Mouse (Mus musculus) layer of hippocampus, postnatal 14 days (tissue): ENCODE data around the gene Rbm8a. TPM values are rescaled to one million over a fixed set of nuclear protein-coding genes. Genes with fewer than 3 reads are reported as not detected.

Experiments used
- DNase-seq, 2 experiments: peaks; one replicate each; pipeline ENCODE4 v3.0.0; 2021 to 2022; ENCODE audit warnings: low spot score in 2 of 2, mixed read lengths in 1 of 2
- long read RNA-seq, 2 experiments: library from polyadenylated mRNA; stranded (forward); transcript quantifications; one replicate each; pipeline ENCODE4 v2.0.0; 2021
- total RNA-seq, 2 experiments: library from RNA; stranded (reverse); gene quantifications; 2 replicates each; pipeline ENCODE4 v1.2.3; 2021

Rbm8a gene
- total RNA-seq = 10 to 100 TPM; 51.9 to 52.5 TPM
- long read RNA-seq, experiment 1, transcript Rbm8a-202 (6 exons, 2,604 nt) = minor isoform, 7 of 39 reads
- long read RNA-seq, experiment 1, transcript Rbm8a-201 (6 exons, 2,608 nt) = major isoform, 12 of 39 reads
- long read RNA-seq, experiment 1, partial matches to known transcripts = 2 of 39 reads
- long read RNA-seq, experiment 1, other reads (novel, unspliced or antisense) = 17 of 39 reads
- long read RNA-seq, experiment 2, transcript Rbm8a-202 (6 exons, 2,604 nt) = minor isoform, 18 of 56 reads
- long read RNA-seq, experiment 2, transcript Rbm8a-201 (6 exons, 2,608 nt) = major isoform, 25 of 56 reads
- long read RNA-seq, experiment 2, partial matches to known transcripts = 2 of 56 reads
- long read RNA-seq, experiment 2, other reads (novel, unspliced or antisense) = 10 of 56 reads

DNA sequence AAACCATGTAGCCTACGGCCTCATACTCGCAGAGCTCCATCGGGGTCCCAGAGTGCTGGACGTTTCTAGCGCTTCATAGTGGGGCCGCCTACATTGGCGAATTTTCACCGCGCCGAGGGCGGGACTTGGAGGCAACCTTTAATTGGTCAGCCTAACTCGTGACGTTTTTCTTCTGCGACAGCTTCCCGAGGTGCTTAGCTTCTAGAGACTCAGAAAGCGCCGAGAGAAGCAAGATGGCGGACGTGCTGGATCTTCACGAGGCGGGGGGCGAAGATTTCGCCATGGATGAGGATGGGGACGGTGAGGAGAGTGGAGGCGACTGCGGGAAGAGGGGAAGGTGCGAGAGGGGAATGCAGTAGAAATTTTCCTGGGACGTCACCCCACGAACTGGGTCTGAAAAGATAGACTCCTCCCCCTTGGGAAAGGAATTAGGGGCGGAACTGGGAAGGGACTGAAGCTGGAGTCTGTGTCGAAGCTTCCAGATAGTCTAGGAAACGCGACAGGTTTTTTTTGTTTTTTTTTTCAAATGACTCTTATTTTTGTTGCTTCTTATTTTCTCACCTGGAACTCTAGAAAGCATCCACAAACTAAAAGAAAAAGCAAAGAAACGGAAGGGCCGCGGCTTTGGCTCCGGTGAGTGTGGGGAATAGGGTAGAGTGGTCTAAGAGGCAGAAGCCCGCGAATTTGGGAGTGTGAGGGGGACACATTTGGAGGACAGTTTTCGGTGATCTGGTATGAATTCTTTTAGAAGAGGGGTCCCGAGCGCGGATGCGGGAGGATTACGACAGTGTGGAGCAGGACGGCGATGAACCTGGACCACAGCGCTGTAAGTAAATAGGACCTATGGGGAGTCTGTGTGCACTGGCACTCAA lies at the start of gene Rbm8a:
TSS of gene Rbm8a (plus strand) at position 205 of the 872 bp plus-strand sequence.
- DNase-seq = peak; percentile 95 to 98

- DNase-seq = no peak
These were observed 48.6 kb upstream of the Rbm8a start for GRCm38 (mm10) chr3:96581141-96581540.

DNA sequence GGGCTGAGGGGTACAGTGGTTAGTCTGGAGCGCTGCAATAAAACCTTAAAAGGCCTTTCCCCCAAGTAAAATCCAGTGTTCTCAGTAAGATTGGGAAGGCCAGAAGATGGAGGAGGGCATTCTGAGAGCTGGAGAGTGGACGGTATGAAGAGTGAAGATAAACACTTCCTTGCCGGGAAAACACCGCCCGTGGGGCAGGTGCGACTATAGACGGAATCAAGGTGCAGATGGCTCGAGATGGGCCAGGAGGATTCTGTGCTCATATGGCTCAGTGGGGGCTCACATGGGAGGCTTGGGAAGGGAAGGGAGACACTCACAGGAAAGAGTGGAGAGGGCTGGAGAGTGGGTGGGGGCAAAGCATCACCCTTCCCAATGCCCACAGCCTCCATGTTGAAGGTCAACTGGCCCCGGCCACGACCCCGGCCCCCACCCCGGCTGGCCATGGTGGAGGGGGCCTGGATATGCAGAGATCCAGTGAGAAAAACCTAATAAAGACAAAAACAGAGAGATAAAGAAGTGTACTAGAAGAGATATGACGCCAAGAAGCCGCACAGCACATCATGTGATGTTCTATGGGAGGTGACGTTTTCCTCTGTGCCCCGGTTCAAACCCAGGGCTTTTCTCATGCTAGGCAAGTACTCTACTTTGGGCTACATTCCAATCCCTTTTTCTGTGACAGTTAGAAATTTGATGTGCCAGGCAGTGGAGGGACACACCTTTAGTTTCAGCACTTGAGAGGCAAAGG lies 47.8 kb upstream of the Rbm8a start:
- no peak for DNase-seq

GRCm38 (mm10) chr3:96583386-96583785 lies 46.3 kb upstream of the Rbm8a start:
- no peak for DNase-seq

GRCm38 (mm10) chr3:96590657-96591056 lies 39.1 kb upstream of the Rbm8a start:
- DNase-seq = no peak

- no peak for DNase-seq
These were observed 36.4 kb upstream of the Rbm8a start for GRCm38 (mm10) chr3:96593374-96593773.

GRCm38 (mm10) chr3:96593790-96594560 lies 35.8 kb upstream of the Rbm8a start, which contains the start of gene Polr3gl:
Gene Polr3gl (minus strand): TSS chr3:96594181.
- DNase-seq = peak; percentile 94 to 95

DNA sequence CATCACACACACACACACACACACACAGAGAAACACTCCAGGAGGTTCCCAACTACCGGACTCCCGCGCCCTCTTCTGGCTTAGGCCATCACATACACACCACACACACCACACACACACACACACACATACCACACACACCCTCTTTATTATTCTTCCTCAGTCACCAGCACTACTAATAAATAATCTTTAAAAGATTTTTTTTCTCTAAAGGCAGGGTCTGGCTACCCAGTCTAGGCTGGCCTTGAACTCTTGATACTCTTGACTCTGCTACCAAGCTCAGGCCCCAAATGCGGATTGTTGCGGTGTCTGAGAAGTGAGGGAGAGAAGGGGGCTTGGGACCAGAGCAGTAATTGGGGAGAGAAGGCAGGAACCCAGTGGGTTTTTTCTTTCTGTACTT lies 34.9 kb upstream of the Rbm8a start:
- DNase-seq = no peak

DNA sequence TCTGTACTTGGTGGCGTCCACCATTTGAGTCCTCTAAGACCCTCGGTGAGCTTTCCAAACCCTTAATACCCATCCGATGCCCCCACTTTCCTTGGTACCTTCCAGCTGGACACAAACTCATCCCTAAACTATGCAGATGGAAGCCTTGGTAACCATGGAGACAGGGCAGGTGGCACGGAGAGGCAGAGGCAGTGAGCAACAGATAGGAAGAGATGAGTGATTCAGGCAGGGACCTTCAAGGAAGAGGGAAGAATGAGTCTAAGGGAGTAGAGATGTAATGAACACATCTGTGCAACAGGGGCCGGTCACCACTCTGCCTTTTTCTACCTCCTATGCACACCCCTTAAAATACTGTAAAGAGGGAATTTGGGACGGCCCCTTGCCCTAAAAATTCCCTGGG lies 34.1 kb upstream of the Rbm8a start:
- peak in 1 of 2 experiments; percentile 45 for DNase-seq

DNA sequence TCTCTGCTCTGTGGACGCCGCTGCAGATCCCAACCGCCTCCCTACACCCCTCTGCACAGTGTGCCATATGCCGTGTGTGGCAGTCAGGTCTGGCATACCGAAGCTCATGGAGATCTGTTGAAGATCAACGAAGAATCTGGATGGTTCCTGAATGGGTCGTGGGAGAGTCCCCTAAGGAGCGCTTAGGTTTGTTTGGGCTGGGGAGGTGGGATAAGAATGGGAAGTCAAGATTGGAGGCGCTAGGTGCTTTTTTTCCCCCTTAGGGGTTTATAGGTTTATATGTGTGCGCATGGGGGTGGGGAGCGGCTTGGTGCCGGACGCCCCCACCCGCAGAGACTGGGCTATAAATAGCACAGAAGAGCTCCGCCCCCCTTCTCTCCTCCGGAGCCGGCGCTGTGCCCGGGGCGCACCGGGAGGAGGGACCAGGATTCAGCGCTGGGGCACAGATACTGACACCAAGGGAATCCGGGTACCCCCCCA lies 33.5 kb upstream of the Rbm8a start, which contains the start of gene Ankrd34a:
TSS of gene Ankrd34a (plus strand) at position 409 of the 480 bp plus-strand sequence.
- DNase-seq = peak; percentile 73 to 75

DNA sequence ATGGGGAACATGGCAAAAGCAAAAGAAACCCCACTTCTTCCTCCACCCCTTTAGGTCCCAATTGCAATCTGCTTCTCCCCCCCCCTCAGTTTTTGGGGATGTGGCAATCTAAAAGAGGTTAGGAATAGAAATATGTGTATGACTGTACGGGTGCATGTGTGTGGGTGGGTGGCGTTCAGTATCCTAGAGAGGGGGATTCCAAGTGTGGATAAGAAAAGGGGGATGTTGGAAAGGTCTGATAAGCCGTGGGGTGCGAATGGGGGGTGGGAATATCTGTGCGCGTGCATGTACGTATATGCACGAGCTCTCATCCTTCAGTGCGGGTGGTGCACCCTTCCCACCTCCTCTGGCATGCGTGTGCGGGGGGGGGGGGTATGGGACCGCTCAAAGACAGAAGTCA lies 32.9 kb upstream of the Rbm8a start:
- DNase-seq = no peak

DNA sequence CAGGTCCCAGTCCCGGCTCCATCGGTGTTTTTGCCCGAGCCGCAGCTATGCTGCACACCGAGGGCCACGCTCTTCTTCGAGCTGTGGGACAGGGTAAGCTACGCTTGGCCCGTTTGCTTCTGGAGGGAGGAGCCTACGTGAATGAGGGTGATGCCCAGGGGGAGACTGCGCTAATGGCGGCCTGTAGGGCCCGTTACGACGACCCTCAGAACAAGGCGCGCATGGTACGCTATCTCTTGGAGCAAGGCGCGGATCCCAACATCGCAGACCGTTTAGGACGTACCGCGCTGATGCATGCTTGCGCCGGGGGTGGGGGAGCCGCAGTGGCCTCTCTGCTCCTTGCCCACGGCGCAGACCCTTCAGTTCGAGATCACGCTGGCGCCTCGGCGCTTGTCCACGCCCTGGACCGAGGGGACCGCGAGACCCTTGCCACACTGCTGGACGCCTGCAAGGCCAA lies 32.3 kb upstream of the Rbm8a start:
- peak in 1 of 2 experiments; percentile 64 for DNase-seq

- DNase-seq = peak; percentile 68 to 73
These were observed 31.3 kb upstream of the Rbm8a start for GRCm38 (mm10) chr3:96598156-96599068.

- DNase-seq = no peak
These were observed 30.7 kb upstream of the Rbm8a start for GRCm38 (mm10) chr3:96599069-96599393.

DNA sequence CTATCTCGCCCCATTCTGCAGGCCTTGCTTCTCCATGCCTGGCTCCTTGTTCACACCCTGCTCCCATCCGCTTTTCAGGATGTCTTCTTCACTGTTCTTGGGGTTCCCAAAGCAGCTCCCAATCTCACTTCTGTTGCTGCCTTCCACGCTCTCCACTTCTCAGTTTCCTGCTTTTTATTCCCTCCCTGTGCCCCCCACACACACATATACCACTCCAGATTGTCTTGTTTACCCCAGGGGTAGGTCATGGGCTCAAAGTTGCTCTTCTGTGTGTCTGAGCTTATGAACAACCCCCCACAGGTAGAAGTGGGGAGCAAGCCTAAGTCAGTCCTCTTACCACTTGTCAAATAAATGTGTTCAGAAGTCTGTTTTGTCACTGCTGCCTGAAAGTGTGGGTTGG lies 30.3 kb upstream of the Rbm8a start:
- DNase-seq = no peak

DNA sequence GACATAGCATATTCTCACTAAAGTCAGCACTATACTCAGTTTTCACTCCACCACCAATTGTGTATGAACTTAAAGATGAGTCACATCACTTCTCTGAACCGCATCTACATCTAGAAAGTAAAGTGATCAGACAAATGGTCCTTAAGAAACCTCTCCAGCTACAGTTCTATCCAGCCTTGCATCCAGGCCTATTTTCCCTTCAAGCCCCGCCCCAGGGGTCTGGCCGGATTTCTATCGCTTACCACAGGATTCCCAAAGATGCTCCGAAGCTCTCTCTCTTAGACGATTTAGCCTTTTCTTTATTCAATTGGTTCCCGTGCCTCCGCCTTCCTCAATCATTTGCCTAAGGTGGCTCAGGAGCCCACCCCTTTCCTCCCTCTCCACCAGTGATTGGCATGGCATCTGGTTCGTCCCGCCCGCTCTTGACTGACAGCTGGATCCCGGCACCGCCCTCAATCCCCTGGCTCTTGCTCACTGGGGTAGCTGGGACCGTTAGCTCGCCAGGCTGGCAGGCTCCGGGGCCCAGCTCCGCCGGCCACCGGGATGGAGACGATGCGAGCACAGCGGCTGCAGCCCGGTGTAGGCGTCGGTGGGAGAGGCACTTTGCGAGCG lies 29.0 kb upstream of the Rbm8a start, which contains the start of gene Lix1l:
TSS of gene Lix1l (plus strand) at position 511 of the 612 bp plus-strand sequence.
- DNase-seq = peak; percentile 90 to 97

DNA sequence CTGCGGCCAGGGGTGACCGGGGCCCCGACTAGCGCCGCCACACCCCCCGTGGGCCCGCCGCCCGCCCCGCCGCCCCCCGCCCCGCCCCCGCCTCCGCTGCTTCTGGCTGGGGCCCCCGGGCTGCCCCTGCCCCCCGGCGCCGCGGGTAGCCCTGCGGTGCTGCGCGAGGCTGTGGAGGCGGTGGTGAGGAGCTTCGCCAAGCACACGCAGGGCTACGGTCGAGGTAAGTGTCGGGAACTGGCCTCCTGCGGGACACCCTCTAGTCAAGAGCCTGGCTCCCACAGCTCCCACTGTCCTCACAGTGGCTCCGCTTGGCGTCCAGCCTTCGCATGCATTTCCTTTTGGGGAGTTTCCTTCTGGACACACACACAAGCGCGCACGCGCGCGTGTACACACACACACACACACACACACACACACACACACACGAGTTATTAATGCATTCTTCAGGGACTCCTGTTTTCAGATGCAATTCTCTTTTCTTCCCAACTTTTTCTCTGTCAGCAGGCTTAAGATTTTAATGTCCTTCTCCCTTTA lies 28.4 kb upstream of the Rbm8a start:
- DNase-seq = peak; percentile 59 to 61
